ENCODE assay signal across 9 mouse cellular contexts in genomic region chr7:134414005-134414690, GRCm38 (mm10). TPM values are rescaled to one million over a fixed set of nuclear protein-coding genes. Genes with fewer than 3 reads are reported as not detected.
DNase-seq lines count a peak whose midpoint lies in the region; ATAC-seq and TF ChIP-seq lines count a peak whose summit lies in the region.
"Had no signal": no experiment of that assay in that cellular context is flagged by ENCODE, and none has a peak within 500 bp of the region (broad histone marks: within the 10 kb centered on the region; RNA-seq: fewer than 3 reads in every experiment).

No protein-coding gene starts in this region.

- peak; percentile 77 for TF ChIP-seq CTCF in layer of hippocampus, adult 2 months (conservative IDR thresholded peaks at IDR 0.05)
- peak; percentile 58 for TF ChIP-seq CTCF in bone marrow, adult 2 months (IDR thresholded peaks at IDR 0.05; ENCODE audit: control insufficient read depth, insufficient read depth, low read length)

- H3K36me3 ChIP-seq in hindbrain, embryonic 14.5 days (replicated peaks; ENCODE audit: control insufficient read depth, insufficient read depth), result no peaks in the 10 kb centered on the region
- H3K36me3 ChIP-seq: liver, embryonic 13.5 days had no signal

- no peak overlapping the region for H3K4me2 ChIP-seq in hindbrain, embryonic 14.5 days (replicated peaks)
- H3K4me2 ChIP-seq: liver, embryonic 13.5 days had no signal

- no peaks in the 10 kb centered on the region for H3K9me3 ChIP-seq in hindbrain, embryonic 14.5 days (ENCODE audit: control insufficient read depth, low read length)
- H3K9me3 ChIP-seq: liver, embryonic 13.5 days had no signal

- no peak overlapping the region for H3K4me3 ChIP-seq in layer of hippocampus, adult 2 months
- no peak overlapping the region for H3K4me3 ChIP-seq in bone marrow, adult 2 months (replicated peaks; ENCODE audit: control insufficient read depth, low read depth, low read length)
- no peak overlapping the region for H3K4me3 ChIP-seq in hindbrain, embryonic 14.5 days (replicated peaks; ENCODE audit: low read length)
- H3K4me3 ChIP-seq: liver, embryonic 13.5 days had no signal

- TF ChIP-seq POLR2A in bone marrow, adult 2 months (IDR thresholded peaks at IDR 0.05; ENCODE audit: borderline replicate concordance, control insufficient read depth, low read depth, low read length), result no peak

- no peak overlapping the region for H3K9ac ChIP-seq in hindbrain, embryonic 14.5 days
- H3K9ac ChIP-seq: liver, embryonic 13.5 days had no signal

- peak in 1 of 2 experiments; percentile 39 for DNase-seq in layer of hippocampus, adult 2 months (ENCODE audit: low spot score in 2 of 2)
- no peak for DNase-seq in layer of hippocampus, adult 9-10 months (ENCODE audit: low spot score)
- DNase-seq in NIH3T3 (ENCODE audit: low read depth) (peak; percentile 11), MN1 (ENCODE audit: low spot score) (no peak)
- peak; percentile 43 for DNase-seq in kidney, adult 9 months
- no peak for DNase-seq in hindbrain, embryonic 14.5 days (ENCODE audit: low spot score)
- DNase-seq: liver, embryonic 13.5 days had no signal

- H3K27ac ChIP-seq in layer of hippocampus, adult 2 months, result no peak overlapping the region
- H3K27ac ChIP-seq in bone marrow, adult 2 months (ENCODE audit: control insufficient read depth, insufficient read depth, low read depth, low read length, poor library complexity), result no peak overlapping the region
- H3K27ac ChIP-seq in hindbrain, embryonic 14.5 days, result no peak overlapping the region
- H3K27ac ChIP-seq: liver, embryonic 13.5 days had no signal

- H3K27me3 ChIP-seq in hindbrain, embryonic 14.5 days (ENCODE audit: control insufficient read depth, insufficient read depth, low read length), result no peaks in the 10 kb centered on the region
- H3K27me3 ChIP-seq: liver, embryonic 13.5 days had no signal

- ATAC-seq in megakaryocyte-erythroid progenitor cell, adult 5-6 weeks (replicated peaks; ENCODE audit: low FRiP score, low TSS enrichment, poor library complexity, severe bottlenecking), result peak; percentile 85
- ATAC-seq in hindbrain, embryonic 14.5 days (ENCODE audit: low FRiP score), result no peak

- WGBS in bone marrow, adult 2 months, result 22% methylated on average over 14 of the region's 14 CpGs
- 53% methylated on average over 14 of the region's 14 CpGs for WGBS in hindbrain, embryonic 14.5 days

- H3K4me1 ChIP-seq in bone marrow, adult 2 months (ENCODE audit: control insufficient read depth, insufficient read depth, low read length), result no peaks in the 10 kb centered on the region
- H3K4me1 ChIP-seq in hindbrain, embryonic 14.5 days (replicated peaks; ENCODE audit: control insufficient read depth, insufficient read depth, low read length), result no peaks in the 10 kb centered on the region
- H3K4me1 ChIP-seq: liver, embryonic 13.5 days had no signal

RNA-seq across cellular contexts. Expression of gene D7Ertd443e, which starts 28.7 kb away (rescaled TPM):
- 1 to 10 TPM; 4.4 to 4.7 TPM for total RNA-seq in layer of hippocampus, adult 2 months (2021)
- 0.32 TPM in 1 of 2 replicates, not detected in the other for polyA plus RNA-seq in bone marrow, adult 2 months (2011; ENCODE audit: insufficient read depth, insufficient read length, low replicate concordance, missing spikeins)
- total RNA-seq in megakaryocyte-erythroid progenitor cell, adult 5-6 weeks (2014; fragmentation: Nextera tagmentation), result not detected in 2 replicates
- total RNA-seq in megakaryocyte-erythroid progenitor cell, adult 5-6 weeks (2017), result not detected in 2 replicates
- 0.07 and 0.28 TPM in 2 replicates for polyA plus RNA-seq in hindbrain, embryonic 14.5 days (2014; fragmentation: Nextera tagmentation; extraction: Ambion mirVana)
- polyA plus RNA-seq: liver, embryonic 13.5 days had no signal

Comparison
In these comparisons a context has a peak if more than half of its experiments do, and no peak if none do; other contexts are left out.
1. DNase-seq: peak in NIH3T3 (single experiment) and kidney, adult 9 months (single experiment); none in layer of hippocampus, adult 9-10 months (single experiment), MN1 (single experiment) and hindbrain, embryonic 14.5 days (single experiment).
2. RNA of gene D7Ertd443e, which starts 28.7 kb away (total RNA-seq): 4.4 to 4.7 TPM in layer of hippocampus, adult 2 months; not detected in megakaryocyte-erythroid progenitor cell, adult 5-6 weeks; every median in the first group is over 4 times any median in the second.